Mouse (Mus musculus): Measurements from ENCODE around the gene Tnn.

Gene Tnn

DNA sequence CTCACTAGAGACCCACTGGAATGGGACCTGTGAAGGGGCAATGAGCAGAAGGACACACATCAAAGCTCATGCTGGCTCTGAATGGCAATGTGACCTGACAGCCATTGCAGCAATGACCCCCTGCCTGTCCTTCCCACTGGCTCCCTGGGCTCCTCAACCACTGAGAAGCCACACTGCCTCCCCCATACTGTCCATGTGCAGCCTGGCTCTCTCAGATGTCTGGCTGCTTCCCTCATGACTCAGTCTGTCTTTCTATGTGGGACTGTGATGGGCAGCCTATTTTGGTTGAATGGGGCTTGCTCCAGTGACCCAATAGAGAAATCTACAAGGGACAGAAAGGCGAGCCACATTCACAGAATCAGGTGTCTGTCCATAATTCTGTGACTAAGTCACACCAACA is 70.7 kb downstream of the Tnn start:
- DNase-seq (ENCODE audit: low read depth, low spot score), result peak; percentile 27

- DNase-seq (ENCODE audit: low read depth, low spot score), result peak; percentile 81
These were observed 72.5 kb downstream of the Tnn start for GRCm38 (mm10) chr1:160080800-160081436.

GRCm38 (mm10) chr1:160078882-160079661 is 74.3 kb downstream of the Tnn start:
- DNase-seq (ENCODE audit: low read depth, low spot score), result peak; percentile 52

GRCm38 (mm10) chr1:160064547-160065144 is 88.7 kb downstream of the Tnn start:
- no peak for DNase-seq (ENCODE audit: low read depth, low spot score)

DNA sequence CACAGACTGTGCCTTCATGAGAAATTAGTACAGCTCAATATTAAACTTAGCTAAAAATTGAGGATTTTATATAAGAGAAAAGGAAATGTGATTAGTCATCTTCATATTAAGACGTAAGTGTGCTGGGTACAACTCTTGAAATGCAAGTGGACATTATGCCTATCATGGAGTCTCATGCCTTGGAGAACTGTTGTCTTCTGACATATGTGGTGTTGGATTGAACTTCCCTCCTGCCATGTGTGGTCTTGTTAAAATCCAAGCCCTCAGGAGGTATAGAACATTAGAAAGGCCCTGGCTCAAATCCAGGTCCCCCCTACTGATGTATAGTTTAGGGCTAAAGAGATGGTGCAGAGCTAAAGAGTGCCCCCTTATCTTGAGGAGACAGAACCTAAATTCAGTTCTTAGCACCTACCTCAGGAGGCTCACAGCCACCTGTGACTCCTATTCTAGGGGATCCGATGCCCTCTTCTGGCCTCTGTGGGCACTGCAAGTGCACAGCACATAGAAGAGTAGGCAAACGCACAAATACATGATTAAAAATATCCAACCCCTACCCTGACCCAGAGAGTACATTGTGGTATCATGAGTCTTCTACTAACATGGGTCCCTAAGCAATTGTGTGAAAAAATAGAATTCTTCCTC is 91.5 kb downstream of the Tnn start:
- peak; percentile 40 for DNase-seq (ENCODE audit: low read depth, low spot score)

- no peak for DNase-seq (ENCODE audit: low read depth, low spot score)
These were observed 92.1 kb downstream of the Tnn start for GRCm38 (mm10) chr1:160061321-160061720.

- peak; percentile 78 for DNase-seq (ENCODE audit: low read depth, low spot score)
These were observed 92.8 kb downstream of the Tnn start for GRCm38 (mm10) chr1:160060542-160060941.

GRCm38 (mm10) chr1:160059908-160060307 is 93.5 kb downstream of the Tnn start:
- peak; percentile 81 for DNase-seq (ENCODE audit: low read depth, low spot score)

DNA sequence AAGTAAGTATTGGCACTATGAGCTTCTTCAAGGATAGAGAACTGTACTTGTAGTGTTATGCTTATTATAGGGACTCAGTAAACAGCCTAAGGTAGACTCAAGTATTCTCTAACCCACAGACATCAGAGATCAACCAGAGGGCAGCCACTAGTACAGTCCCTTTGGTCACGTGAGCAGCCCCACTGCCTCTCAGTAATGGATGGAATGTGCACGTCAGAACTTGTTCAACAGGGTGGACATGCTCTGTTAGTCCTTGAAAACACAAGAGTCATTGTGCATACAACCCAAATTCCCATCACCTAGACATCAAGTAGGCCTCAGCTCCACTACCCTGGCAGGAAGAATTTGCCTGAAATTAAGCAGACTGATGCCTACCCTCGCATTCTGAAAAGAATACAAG is 95.7 kb downstream of the Tnn start:
- no peak for DNase-seq (ENCODE audit: low read depth, low spot score)

- DNase-seq (ENCODE audit: low read depth, low spot score), result no peak
These were observed 98.9 kb downstream of the Tnn start for GRCm38 (mm10) chr1:160054366-160055078.

DNA sequence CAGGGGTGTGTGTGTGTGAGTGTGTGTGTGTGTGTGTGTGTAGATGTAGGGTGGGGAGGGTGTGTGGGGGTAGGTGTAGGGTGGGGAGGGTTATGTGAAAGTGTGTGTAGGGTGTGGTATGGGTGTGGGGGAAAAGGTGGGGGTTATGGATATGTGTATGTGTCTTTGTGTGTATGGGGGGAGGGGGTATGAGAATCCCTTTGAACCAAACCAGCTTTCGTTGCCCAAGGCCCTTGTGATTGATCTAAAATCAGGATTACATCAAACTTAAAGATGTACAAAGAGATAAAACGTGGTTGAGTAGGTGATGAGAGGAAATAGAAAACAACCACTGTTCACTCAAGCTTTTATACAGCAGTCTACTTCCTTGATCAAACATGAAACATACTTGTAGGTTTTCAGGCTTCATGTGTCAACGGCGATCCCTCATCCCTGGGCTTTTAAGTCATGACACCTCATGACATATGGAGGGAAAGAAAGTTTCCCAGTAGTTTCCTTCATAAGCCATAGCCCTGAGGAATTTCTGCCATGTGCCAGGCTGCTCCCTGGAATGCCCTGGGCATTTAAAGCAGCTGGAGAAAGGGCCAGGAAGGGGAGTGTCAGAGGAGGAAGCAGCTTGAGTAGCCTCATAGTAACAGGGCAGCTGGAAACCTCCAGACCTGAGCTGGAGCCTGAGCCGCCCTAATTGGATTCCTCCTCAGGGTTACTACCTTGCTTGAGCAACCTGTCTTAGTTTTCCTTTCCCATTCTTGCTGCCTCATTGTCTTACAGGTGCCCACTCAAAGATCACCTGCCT is 99.7 kb downstream of the Tnn start:
- peak; percentile 71 for DNase-seq (ENCODE audit: low read depth, low spot score)

DNA sequence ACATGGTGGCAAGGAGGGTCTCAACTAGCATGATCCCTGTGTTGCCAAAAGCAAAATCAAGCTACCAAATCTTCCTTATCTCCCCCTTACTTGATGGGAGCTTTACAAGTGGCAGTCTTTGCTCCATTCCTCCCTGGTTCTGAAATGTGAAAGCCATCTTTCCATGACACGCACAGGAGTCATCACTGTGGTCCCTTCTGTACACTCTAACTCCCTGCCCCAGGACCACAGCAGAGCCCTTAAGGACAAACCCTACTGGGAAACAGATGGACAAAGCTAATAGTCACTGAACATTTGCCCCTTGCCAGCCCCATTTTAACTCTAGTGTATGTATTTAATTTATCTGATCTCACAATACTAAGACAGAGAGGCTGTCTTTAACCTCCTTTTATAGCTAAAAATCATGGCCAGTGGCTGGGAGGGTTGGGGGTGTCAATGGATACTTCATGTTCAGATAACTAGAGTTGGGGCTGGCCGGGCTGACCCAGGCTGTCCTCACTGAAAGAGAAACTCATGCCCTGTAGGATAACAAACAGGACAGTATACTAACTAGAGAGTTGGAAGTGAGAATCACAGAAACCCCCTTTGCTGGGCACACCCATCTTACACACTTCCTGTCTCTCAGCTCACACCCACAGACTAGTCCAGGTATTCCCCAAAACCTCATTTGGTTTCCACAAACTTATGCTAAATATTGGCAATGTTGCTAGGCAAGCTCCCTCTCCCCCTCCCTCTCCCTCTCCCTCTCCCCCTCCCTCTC is 100.6 kb downstream of the Tnn start:
- no peak for DNase-seq (ENCODE audit: low read depth, low spot score)

- no peak for DNase-seq (ENCODE audit: low read depth, low spot score)
These were observed 102.5 kb downstream of the Tnn start for GRCm38 (mm10) chr1:160050898-160051297.

DNA sequence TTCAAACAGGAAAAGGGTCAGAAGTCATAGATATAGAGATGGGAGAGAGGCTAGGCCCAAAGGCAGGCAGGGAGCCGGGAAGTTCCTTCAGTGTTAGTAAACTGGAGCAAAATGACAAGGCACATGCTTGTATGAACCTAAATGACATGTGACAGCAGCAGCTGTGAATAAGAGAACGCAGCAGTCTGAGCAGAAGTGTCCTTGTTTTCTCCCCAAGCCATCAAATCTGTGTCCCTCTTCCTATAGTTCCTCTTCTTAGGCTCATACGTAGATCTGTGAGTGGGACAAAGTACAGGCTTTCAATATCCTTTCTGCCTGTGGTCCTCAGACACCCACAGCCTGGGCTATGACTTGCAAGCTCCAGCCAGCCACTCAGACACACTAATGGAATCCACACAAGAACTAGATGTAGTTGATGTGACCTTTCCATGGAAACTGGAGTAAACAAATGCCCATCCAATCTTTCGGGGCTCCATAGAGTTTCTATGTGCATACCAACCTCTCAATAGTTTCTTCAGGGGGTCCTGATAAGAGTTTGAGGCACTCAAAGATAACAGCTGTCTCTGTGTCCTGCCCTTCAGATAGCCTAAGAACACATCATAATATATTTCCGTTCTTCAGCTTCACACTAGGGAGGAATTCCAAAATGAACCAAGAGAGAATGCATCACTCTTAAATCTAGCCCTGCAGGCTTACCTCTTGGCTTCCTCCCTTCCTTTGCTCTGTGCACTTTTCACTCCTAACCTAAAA is 104.1 kb downstream of the Tnn start:
- DNase-seq (ENCODE audit: low read depth, low spot score), result no peak

- DNase-seq (ENCODE audit: low read depth, low spot score), result no peak
These were observed 105.9 kb downstream of the Tnn start for GRCm38 (mm10) chr1:160047481-160047931.

DNA sequence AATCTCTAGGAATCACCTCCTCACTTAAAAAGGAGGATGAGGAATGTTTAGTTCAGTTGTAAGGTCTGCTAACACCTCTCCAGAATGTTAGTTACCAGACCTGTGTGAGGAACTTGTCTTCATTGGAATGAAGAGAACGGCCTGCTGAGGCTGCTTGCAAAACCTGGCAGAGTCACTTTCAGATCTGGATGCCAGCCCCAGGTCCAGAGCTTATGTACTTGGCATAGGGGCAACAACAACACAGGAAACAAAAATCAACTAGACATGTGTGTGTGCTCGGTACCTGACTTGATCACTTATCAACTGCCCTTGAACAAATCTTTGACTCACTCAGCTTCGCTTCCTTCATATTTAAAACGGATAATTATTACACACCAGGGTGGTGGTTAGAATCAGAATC is 106.6 kb downstream of the Tnn start:
- no peak for DNase-seq (ENCODE audit: low read depth, low spot score)

- no peak for DNase-seq (ENCODE audit: low read depth, low spot score)
These were observed 107.4 kb downstream of the Tnn start for GRCm38 (mm10) chr1:160045971-160046370.

DNA sequence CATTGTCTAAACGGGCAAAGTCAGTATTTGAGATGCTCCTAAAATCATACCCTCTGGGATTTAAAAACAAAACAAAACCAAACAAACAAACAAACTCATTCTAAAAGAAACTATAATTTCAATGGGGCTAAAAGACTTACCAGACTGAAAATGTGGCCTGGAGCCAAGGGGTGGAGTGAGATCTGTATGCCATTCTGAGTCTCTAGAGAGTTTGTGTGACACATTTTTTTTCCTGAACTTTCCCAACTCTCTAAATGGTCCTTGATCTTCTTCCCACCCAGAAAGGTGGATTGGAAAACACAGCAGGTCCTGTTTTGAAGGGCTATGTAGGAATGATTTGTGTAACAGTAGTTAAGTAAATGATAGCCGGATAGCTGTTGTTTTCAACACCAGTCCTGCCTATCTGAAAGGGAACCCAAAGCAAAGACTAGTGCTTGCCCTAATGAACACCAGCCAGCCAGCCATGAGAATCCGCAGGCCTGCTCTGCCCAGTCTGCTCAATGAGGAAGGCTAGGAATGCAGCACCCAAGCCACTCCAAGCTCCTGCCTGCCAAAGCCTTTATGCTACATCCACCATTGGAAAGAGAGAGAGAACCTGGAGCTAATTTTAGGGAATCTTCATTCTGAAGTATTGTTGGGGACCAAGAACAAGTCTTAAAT is 108.2 kb downstream of the Tnn start:
- peak; percentile 49 for DNase-seq (ENCODE audit: low read depth, low spot score)
